Mouse (Mus musculus): ENCODE data around the gene Ifih1.

Ifih1 gene

DNA sequence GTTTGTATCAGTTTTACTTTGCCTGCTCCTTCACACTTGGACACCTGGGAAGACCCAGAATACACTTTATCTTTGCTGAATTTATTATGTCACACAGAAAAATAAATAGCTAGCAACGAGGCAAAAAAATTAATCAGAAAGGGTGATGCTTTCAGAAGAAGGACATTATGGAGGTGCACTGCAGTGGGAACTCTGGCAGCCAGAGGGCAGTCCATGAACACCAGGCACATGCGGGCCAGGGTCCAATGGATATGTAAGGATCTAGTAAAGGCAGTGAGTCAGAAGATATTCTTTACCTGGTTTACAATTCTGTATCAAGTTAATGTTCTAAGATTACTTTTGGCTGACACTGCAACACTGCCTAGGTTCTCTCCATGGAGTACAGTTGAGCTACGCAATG lies 96.4 kb downstream of the Ifih1 start:
- DNase-seq (ENCODE audit: low read depth, low spot score): no peak

DNA sequence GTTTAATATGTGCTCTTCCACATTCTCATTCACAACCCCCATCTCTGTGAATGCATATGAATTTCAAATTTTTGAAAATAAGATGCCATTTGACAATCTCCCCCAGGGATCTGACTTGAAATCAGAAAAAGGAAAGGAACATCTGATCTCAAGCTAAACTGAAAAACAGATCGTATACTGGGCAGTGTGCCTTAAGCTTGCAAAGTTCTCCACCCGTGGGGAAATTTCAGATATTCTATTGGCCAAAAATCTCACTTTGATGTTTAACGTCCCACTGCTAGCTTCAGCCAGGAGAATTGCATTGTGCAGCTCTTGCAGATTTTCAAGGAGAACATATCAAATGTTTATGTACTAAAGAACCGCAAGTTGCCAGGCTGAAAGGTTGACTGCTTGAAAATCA lies 96.9 kb downstream of the Ifih1 start:
- peak; percentile 29 for DNase-seq (ENCODE audit: low read depth, low spot score)

DNA sequence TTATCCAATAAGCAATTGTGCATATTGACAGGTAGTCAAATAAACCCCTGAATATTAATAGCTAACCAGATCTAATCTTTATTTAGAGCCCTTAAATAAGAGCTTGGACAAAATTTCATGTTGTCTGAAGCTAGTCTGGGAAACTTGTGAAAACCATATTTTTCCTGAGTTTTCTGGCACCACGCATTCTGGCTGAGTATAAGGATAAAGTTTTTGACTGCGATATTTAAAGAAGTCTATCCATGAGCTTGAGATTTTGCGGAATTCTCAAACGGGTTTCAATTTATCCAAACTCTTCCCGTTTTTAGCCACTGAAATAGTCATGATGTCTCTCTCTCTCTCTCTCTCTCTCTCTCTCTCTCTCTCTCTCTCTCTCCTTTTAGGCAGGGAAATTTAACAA lies 98.0 kb downstream of the Ifih1 start:
- peak; percentile 64 for DNase-seq (ENCODE audit: low read depth, low spot score)
